Mouse (Mus musculus) intestine, embryonic 15.5 days (tissue): ENCODE measurements at regions not wholly inside any gene's neighbourhood (a gene's known extent, or its start where the extent isn't known, plus 50 kb on each side); places are given as distances from the start of the nearest gene placed in this dataset.

Experiments used
- ATAC-seq: fragments of 200-750 bp; cut with Nextera tagmentation; 2 replicates; pipeline ENCODE4 v1.8.0; 2017; ENCODE audit warnings: moderate TSS enrichment, moderate library complexity
- H3K27ac ChIP-seq: fragments of 300-500 bp; sonication (generic); 2 replicates; pipeline ENCODE4 v1.5.1; 2015; ENCODE audit warnings: mild to moderate bottlenecking, inconsistent platforms
- H3K27me3 ChIP-seq: fragments of 300-500 bp; sonication (generic); replicated peaks from 2 replicates; pipeline ENCODE4 v1.6.1; 2015; ENCODE audit warnings: inconsistent platforms
- H3K36me3 ChIP-seq: fragments of 300-500 bp; sonication (generic); 2 replicates; pipeline ENCODE4 v1.6.1; 2015; ENCODE audit warnings: inconsistent platforms
- H3K4me1 ChIP-seq: fragments of 300-500 bp; sonication (generic); replicated peaks from 2 replicates; pipeline ENCODE4 v1.6.1; 2015; ENCODE audit warnings: inconsistent platforms
- H3K4me2 ChIP-seq: fragments of 300-500 bp; sonication (generic); replicated peaks from 2 replicates; pipeline ENCODE4 v1.6.1; 2015; ENCODE audit warnings: mild to moderate bottlenecking, inconsistent platforms
- H3K4me3 ChIP-seq: fragments of 300-500 bp; sonication (generic); replicated peaks from 2 replicates; pipeline ENCODE4 v1.5.1; 2015; ENCODE audit warnings: inconsistent platforms
- H3K9ac ChIP-seq: fragments of 300-500 bp; sonication (generic); 2 replicates; pipeline ENCODE4 v1.6.1; 2015; ENCODE audit warnings: inconsistent platforms
- H3K9me3 ChIP-seq: fragments of 300-500 bp; sonication (generic); 2 replicates; pipeline ENCODE4 v1.6.1; 2016; ENCODE audit warnings: inconsistent platforms
- WGBS: fragments of 180-500 bp; shearing (Covaris S2); methylation state at CpG from one replicate; pipeline ENCODE4 v1.1.7; 2015; 5-methylcytosine and 5-hydroxymethylcytosine counted together

GRCm38 (mm10) chr6:16646269-16646668 lies 252.0 kb downstream of the Tfec start:
- Histone ChIP-seq H3K27me3 (no peaks in the 10 kb centered on the region), H3K9me3 (no peaks in the 10 kb centered on the region), H3K4me3 (no peak overlapping the region), H3K36me3 (no peaks in the 10 kb centered on the region), H3K27ac (no peak overlapping the region), H3K4me1 (no peaks in the 10 kb centered on the region), H3K9ac (no peak overlapping the region), H3K4me2 (no peak overlapping the region)
- 56% methylated on average over 1 of the region's 1 CpGs for WGBS
- no peak for ATAC-seq

DNA sequence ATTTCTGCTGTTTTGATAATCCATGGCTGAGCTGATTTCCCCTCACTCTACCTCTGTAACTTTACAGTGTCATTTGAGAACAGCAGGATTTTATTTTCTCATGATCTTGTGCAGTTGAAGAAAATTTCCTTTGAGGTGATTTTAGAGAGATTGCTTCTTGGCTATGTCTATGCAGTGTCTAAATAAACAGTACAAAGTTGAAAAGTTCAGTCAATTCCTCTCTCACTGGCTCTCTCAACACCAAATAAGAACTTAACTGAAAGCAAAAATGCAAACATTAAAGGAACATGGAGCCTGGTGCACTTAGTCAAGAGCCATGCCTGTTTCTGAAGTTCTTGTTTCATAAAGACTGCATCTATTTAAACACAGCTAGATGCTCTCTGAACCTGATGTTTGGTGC lies 254.7 kb downstream of the Tfec start:
- no peaks in the 10 kb centered on the region for H3K27me3 ChIP-seq
- no peaks in the 10 kb centered on the region for H3K9me3 ChIP-seq
- no peak overlapping the region for H3K4me3 ChIP-seq
- no peak overlapping the region for H3K4me2 ChIP-seq
- H3K27ac ChIP-seq, result no peak overlapping the region
- H3K4me1 ChIP-seq, result no peaks in the 10 kb centered on the region
- no peak overlapping the region for H3K9ac ChIP-seq
- H3K36me3 ChIP-seq, result no peaks in the 10 kb centered on the region
- ATAC-seq, result peak; percentile 31; the same call in 1 of the 2 replicates

DNA sequence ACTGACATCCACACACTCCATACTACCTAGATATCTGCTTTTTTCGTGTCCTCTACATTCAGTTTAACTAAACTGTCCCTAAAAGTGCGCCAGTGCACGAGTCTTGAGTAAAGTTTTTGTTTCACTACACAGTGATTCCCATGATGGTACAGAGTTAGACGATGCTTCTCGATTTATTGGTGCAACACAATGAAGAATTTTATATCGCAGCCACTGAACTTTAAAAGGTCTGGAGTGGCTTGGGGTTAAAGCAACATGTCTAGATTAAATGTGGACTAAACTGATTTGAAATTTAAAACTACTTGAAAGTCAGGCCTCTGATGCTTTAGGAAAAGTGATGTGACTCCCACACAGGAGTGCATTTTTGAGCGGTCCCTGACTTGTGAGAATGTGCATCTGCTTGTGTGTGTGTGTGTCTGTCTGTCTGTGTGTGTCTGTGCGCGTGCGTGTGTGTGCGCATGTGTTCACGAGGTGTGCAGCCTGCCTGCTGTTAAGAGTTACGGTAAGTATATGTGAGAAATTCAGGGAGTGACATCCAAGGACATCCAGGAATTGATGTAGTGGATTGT lies 261.4 kb downstream of the Tfec start:
- Histone ChIP-seq H3K36me3 (no peaks in the 10 kb centered on the region), H3K4me3 (no peak overlapping the region), H3K4me1 (no peaks in the 10 kb centered on the region), H3K4me2 (no peak overlapping the region), H3K27me3 (no peaks in the 10 kb centered on the region), H3K27ac (no peak overlapping the region), H3K9me3 (no peaks in the 10 kb centered on the region), H3K9ac (no peak overlapping the region)
- 89% methylated on average over 13 of the region's 13 CpGs for WGBS
- ATAC-seq, result no peak

DNA sequence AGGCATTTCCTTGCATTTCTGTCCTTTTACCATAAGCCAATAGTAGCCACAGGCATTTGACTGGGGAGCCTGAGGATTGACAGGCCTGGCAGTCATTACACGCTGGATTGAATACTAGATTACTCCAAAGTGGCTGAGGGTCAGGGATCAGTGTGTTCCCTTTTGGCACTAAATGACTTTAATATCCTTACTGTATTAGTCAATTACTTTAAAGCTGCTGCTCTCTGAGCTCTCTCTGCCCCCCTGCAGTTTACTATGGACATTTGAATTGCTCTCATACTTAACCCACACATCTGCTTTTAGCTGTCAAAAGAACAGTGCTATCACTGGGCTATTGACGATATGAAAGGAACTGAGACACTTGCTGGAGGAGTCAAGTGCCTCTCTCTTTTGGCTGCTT lies 262.1 kb downstream of the Tfec start:
- Histone ChIP-seq H3K4me1 (no peaks in the 10 kb centered on the region), H3K27ac (no peak overlapping the region), H3K9ac (no peak overlapping the region), H3K4me3 (no peak overlapping the region), H3K36me3 (no peaks in the 10 kb centered on the region), H3K9me3 (no peaks in the 10 kb centered on the region), H3K4me2 (no peak overlapping the region), H3K27me3 (no peaks in the 10 kb centered on the region)
- WGBS, result 71% methylated on average over 2 of the region's 2 CpGs
- no peak for ATAC-seq

DNA sequence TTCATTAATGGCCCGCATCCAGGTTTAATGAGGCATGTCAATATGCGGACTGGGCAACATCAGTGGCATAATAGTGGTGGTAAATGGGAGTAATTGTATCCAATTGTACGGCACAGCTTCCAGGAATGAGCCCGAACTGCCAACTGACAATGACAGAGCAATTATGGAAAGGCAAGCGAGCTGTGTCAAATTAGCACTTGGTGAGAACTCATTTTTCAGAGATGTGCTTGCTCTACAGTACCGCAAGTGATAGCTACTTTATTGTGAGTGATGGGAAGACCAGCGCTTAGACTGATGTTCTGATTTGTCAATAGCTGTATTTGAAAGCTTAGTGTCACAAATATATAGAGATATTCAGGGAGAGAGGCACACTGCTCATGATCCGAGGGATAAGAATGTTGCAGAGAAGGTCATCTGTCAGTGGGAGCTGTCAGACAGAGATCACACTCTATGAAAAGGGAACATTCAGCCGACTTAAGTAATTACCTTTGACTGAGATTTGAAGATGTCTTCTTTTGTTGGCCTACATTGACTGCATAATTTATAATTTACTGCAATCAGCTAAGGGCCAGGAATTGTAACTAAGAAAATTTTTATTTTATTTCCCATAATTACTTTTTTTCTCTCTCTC lies 290.7 kb downstream of the Tfec start:
- no peaks in the 10 kb centered on the region for H3K9me3 ChIP-seq
- 74% methylated on average over 9 of the region's 9 CpGs for WGBS
- no peak overlapping the region for H3K4me2 ChIP-seq
- no peaks in the 10 kb centered on the region for H3K4me1 ChIP-seq
- no peak overlapping the region for H3K4me3 ChIP-seq
- H3K27ac ChIP-seq, result no peak overlapping the region
- H3K36me3 ChIP-seq, result no peaks in the 10 kb centered on the region
- no peak overlapping the region for H3K9ac ChIP-seq
- no peak for ATAC-seq
- H3K27me3 ChIP-seq, result no peaks in the 10 kb centered on the region

GRCm38 (mm10) chr6:16606687-16607392 lies 291.4 kb downstream of the Tfec start:
- Histone ChIP-seq H3K4me1 (no peaks in the 10 kb centered on the region), H3K4me2 (no peak overlapping the region), H3K27me3 (no peaks in the 10 kb centered on the region), H3K9ac (no peak overlapping the region), H3K36me3 (no peaks in the 10 kb centered on the region), H3K9me3 (no peaks in the 10 kb centered on the region), H3K27ac (no peak overlapping the region), H3K4me3 (no peak overlapping the region)
- 66% methylated on average over 4 of the region's 4 CpGs for WGBS
- ATAC-seq, result no peak

- Histone ChIP-seq H3K27me3 (no peaks in the 10 kb centered on the region), H3K4me2 (no peak overlapping the region), H3K9ac (no peak overlapping the region), H3K4me1 (no peaks in the 10 kb centered on the region), H3K27ac (no peak overlapping the region), H3K36me3 (no peaks in the 10 kb centered on the region), H3K4me3 (no peak overlapping the region), H3K9me3 (no peaks in the 10 kb centered on the region)
- no peak for ATAC-seq
- 81% methylated on average over 2 of the region's 2 CpGs for WGBS
These were observed 305.8 kb downstream of the Tfec start for GRCm38 (mm10) chr6:16592411-16592810.

DNA sequence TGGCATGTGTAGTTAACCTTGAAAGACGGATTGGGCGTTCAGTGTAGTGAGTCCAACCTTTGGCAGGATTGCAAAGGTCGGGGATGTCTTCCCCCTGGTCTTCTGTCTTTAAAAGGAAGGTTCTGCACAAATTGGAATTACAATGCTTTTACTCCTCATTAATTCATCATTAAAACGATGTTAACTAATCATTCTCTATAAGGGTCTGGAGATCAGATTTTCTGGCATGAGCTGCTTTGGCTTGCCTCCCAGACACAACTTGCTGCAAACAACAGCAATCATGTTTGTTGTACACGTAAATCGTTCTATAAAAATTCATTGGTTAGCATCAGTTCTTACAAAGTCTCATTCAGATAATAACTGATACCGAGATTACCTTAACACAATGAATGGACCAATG lies 315.9 kb downstream of the Tfec start:
- Histone ChIP-seq H3K4me3 (no peak overlapping the region), H3K9me3 (no peaks in the 10 kb centered on the region), H3K36me3 (no peaks in the 10 kb centered on the region), H3K4me1 (no peaks in the 10 kb centered on the region), H3K27ac (no peak overlapping the region), H3K27me3 (no peaks in the 10 kb centered on the region), H3K4me2 (no peak overlapping the region), H3K9ac (no peak overlapping the region)
- 82% methylated on average over 7 of the region's 7 CpGs for WGBS
- no peak for ATAC-seq

DNA sequence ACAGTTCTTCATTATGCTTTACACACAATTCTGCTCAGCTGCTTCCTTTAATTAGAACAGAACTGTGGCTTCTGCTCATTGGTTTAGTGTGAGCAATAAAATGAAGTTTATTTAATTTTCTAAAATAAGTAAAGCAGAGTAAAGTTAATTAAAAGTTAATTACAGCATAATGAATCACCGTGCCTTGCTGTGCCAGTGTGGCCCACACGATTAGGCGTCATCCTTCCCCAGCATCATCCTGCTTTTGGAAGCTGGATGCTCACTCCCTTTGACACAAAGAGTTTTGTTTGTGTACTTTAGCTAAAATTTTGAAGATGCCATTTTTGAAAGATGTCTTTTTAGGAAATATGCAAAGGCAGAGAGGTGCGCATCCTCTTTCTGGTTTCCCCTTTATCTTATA lies 316.4 kb downstream of the Tfec start:
- Histone ChIP-seq H3K36me3 (no peaks in the 10 kb centered on the region), H3K4me1 (no peaks in the 10 kb centered on the region), H3K4me2 (no peak overlapping the region), H3K9ac (no peak overlapping the region), H3K9me3 (no peaks in the 10 kb centered on the region), H3K4me3 (no peak overlapping the region), H3K27me3 (no peaks in the 10 kb centered on the region), H3K27ac (no peak overlapping the region)
- 89% methylated on average over 4 of the region's 4 CpGs for WGBS
- ATAC-seq, result no peak

- no peak for ATAC-seq
- WGBS, result 65% methylated on average over 2 of the region's 2 CpGs
- Histone ChIP-seq H3K4me1 (no peaks in the 10 kb centered on the region), H3K9ac (no peak overlapping the region), H3K4me3 (no peak overlapping the region), H3K27me3 (no peaks in the 10 kb centered on the region), H3K4me2 (no peak overlapping the region), H3K9me3 (no peaks in the 10 kb centered on the region), H3K27ac (no peak overlapping the region), H3K36me3 (no peaks in the 10 kb centered on the region)
These were observed 322.4 kb downstream of the Tfec start for GRCm38 (mm10) chr6:16575875-16576274.

DNA sequence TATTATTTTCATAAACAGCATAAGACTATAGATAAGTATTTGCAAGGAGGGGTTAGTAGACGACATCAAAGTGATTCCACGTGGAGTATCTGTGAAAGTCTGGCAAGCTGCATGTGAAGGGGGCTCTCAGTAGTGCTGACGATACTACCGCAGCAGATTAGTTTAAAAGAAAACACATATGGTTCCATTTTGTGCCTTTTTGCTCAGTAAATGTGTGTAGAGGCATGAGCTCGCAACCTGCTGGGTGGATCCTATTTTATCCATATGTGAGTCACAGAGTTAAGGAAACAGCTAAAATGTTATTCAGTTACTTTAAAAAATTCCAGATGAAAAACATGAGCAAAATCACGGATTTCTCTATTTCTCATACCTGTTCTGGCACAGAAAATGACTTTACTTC lies 325.4 kb downstream of the Tfec start:
- no peak overlapping the region for H3K4me3 ChIP-seq
- no peak for ATAC-seq
- H3K27ac ChIP-seq, result no peak overlapping the region
- H3K4me1 ChIP-seq, result no peaks in the 10 kb centered on the region
- no peak overlapping the region for H3K9ac ChIP-seq
- no peaks in the 10 kb centered on the region for H3K27me3 ChIP-seq
- no peak overlapping the region for H3K4me2 ChIP-seq
- no peaks in the 10 kb centered on the region for H3K9me3 ChIP-seq
- 79% methylated on average over 6 of the region's 6 CpGs for WGBS
- H3K36me3 ChIP-seq, result no peaks in the 10 kb centered on the region

DNA sequence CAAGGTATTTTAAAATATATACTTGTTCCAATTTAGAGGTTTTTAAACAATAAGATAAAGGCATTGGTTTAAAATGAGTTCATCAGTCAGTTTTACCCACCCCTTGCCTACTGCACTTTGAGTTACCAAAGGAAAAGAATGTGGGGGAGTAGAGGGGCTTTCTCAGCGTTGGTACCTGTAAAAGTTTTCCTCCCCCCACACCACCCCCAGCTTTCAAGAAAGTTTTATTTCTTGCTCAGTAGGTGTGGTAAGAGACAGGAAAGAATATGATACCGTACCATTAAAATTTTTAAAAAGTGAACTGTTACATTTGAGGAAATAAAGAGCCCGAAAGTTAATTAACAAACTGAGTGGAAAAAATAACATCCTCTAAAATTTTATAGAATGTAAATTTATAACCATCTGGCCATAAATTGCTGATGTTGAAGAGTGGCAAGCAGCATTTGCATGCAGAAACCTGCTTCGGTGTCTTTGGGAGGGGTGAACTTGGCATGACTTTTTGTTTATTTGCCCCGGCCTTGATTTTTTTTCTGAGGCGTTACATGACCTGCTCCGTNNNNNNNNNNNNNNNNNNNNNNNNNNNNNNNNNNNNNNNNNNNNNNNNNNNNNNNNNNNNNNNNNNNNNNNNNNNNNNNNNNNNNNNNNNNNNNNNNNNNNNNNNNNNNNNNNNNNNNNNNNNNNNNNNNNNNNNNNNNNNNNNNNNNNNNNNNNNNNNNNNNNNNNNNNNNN lies 346.1 kb downstream of the Tfec start:
- H3K4me1 ChIP-seq, result no peaks in the 10 kb centered on the region
- H3K27ac ChIP-seq, result no peak overlapping the region
- no peak for ATAC-seq
- no peaks in the 10 kb centered on the region for H3K36me3 ChIP-seq
- WGBS, result 40% methylated on average over 7 of the region's 7 CpGs
- no peak overlapping the region for H3K4me3 ChIP-seq
- H3K9me3 ChIP-seq, result no peaks in the 10 kb centered on the region
- no peak overlapping the region for H3K9ac ChIP-seq
- H3K27me3 ChIP-seq, result no peaks in the 10 kb centered on the region
- H3K4me2 ChIP-seq, result no peak overlapping the region
